Mouse (Mus musculus) megakaryocyte-erythroid progenitor cell, adult 5-6 weeks (primary cell): ENCODE measurements around the gene Slc15a3. TPM values are rescaled to one million over a fixed set of nuclear protein-coding genes. Genes with fewer than 3 reads are reported as not detected.

ENCODE experiments used
- ATAC-seq: replicated peaks from 2 replicates; pipeline ENCODE4 v1.8.0; 2016; ENCODE audit warnings: mild to moderate bottlenecking, inconsistent platforms; ENCODE audit not compliant: severe bottlenecking, poor library complexity, low FRiP score, low TSS enrichment
- total RNA-seq, 2 experiments: library from RNA; stranded (forward) in 1 of 2; stranded (reverse) in 1 of 2; fragments of 200-1000, 215-1000 nt in 1 of 2; fragments of >200 nt in 1 of 2; fragmentation: Nextera tagmentation in 1 of 2; gene quantifications; 2 replicates each; pipeline ENCODE4 v1.2.3; 2014 to 2017

Slc15a3 gene
- total RNA-seq, 2 experiments from 2014 or later, result 0.50 to 0.56 TPM

GRCm38 (mm10) chr19:10866351-10866750, 26.8 kb downstream of the Slc15a3 start:
- ATAC-seq, result no peak

- ATAC-seq, result no peak
Observed at GRCm38 (mm10) chr19:10867946-10868622, 28.6 kb downstream of the Slc15a3 start.

GRCm38 (mm10) chr19:10868623-10869141, 29.2 kb downstream of the Slc15a3 start:
- ATAC-seq, result no peak

- peak; percentile 51 for ATAC-seq
Observed at GRCm38 (mm10) chr19:10869241-10869885, 29.8 kb downstream of the Slc15a3 start.

- ATAC-seq, result no peak
Observed at GRCm38 (mm10) chr19:10869886-10870527, 30.5 kb downstream of the Slc15a3 start, which contains the start of gene Tmem132a. TSS of gene Tmem132a (minus strand) at chr19:10869940.

- no peak for ATAC-seq
Observed at GRCm38 (mm10) chr19:10870676-10871075, 31.1 kb downstream of the Slc15a3 start.

GRCm38 (mm10) chr19:10871328-10871961, 31.9 kb downstream of the Slc15a3 start:
- no peak for ATAC-seq

GRCm38 (mm10) chr19:10878201-10878837, 38.8 kb downstream of the Slc15a3 start:
- ATAC-seq, result no peak

GRCm38 (mm10) chr19:10880085-10880974, 40.8 kb downstream of the Slc15a3 start:
- peak; percentile 32; the same call in 1 of the 2 replicates for ATAC-seq

GRCm38 (mm10) chr19:10880975-10881425, 41.5 kb downstream of the Slc15a3 start:
- ATAC-seq, result no peak; the same call in 1 of the 2 replicates

- ATAC-seq, result peak; percentile 88
Observed at GRCm38 (mm10) chr19:10881426-10882154, 42.1 kb downstream of the Slc15a3 start, which contains the start of gene Tmem109. TSS of gene Tmem109 (minus strand) at chr19:10882001.

- ATAC-seq, result no peak
Observed at GRCm38 (mm10) chr19:10892201-10892600, 52.7 kb downstream of the Slc15a3 start.

GRCm38 (mm10) chr19:10895016-10895528, 55.5 kb downstream of the Slc15a3 start, which contains the start of gene Prpf19:
TSS of gene Prpf19 (plus strand) at chr19:10895231.
- peak; percentile 94 for ATAC-seq

GRCm38 (mm10) chr19:10895708-10896107, 56.2 kb downstream of the Slc15a3 start:
- ATAC-seq, result 0 out of 2 replicates have a peak, but pooled peaks have one; percentile 18

- ATAC-seq, result no peak
Observed at GRCm38 (mm10) chr19:10896849-10897248, 57.3 kb downstream of the Slc15a3 start.

- ATAC-seq, result no peak
Observed at GRCm38 (mm10) chr19:10897491-10897890, 58.0 kb downstream of the Slc15a3 start.

GRCm38 (mm10) chr19:10900315-10900714, 60.8 kb downstream of the Slc15a3 start:
- ATAC-seq, result no peak
